Mouse (Mus musculus) gastrocnemius, postnatal 10 days (tissue): Measurements from ENCODE around the gene Slc25a47. TPM values are rescaled to one million over a fixed set of nuclear protein-coding genes. Genes with fewer than 3 reads are reported as not detected.

Experiments used
- DNase-seq: peaks from one replicate; pipeline ENCODE4 v3.0.0; 2021; ENCODE audit warnings: mixed read lengths
- long read RNA-seq, 2 experiments: library from polyadenylated mRNA; stranded (forward); transcript quantifications; one replicate each; pipeline ENCODE4 v2.0.0; 2021
- total RNA-seq, 2 experiments: library from RNA; stranded (reverse); gene quantifications; 2 replicates each; pipeline ENCODE4 v1.2.3; 2021

Gene Slc25a47
- 1 to 10 TPM; 5.2 to 9.1 TPM for total RNA-seq
- long read RNA-seq, experiment 1, partial matches to known transcripts, result 1 of 5 reads
- long read RNA-seq, experiment 1, other reads (novel, unspliced or antisense), result 3 of 5 reads
- long read RNA-seq, experiment 2, partial matches to known transcripts, result 0 of 3 reads
- long read RNA-seq, experiment 2, other reads (novel, unspliced or antisense), result 3 of 3 reads

GRCm38 (mm10) chr12:108835840-108836409 lies at the start of gene Slc25a47, which contains the start of gene Slc25a29:
Gene Slc25a47, plus strand, starts transcription at chr12:108836046.
Gene Slc25a29, minus strand, starts transcription at chr12:108835883.
- peak; percentile 96 for DNase-seq

DNA sequence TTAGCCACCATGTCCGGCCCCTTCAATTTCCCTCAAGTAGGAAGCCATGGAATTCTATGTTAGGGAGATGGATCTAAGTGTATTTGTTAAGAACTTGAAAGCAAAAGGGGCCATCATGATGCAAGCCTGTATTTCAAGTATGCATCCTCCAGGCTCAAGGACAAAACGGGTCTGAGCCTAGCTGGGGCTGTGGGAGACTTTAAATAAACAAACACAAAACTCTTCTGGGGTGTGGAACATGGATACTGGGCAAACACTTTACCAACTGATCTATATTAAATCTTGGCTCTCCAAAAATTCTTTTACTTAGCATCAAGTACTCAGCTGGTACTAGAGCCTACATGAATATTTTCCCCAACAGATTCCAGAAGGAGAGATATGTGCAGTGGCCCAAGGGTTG lies 48.5 kb upstream of the Slc25a47 start:
- DNase-seq, result no peak

GRCm38 (mm10) chr12:108792152-108792545 lies 43.7 kb upstream of the Slc25a47 start:
- DNase-seq, result peak; percentile 86

DNA sequence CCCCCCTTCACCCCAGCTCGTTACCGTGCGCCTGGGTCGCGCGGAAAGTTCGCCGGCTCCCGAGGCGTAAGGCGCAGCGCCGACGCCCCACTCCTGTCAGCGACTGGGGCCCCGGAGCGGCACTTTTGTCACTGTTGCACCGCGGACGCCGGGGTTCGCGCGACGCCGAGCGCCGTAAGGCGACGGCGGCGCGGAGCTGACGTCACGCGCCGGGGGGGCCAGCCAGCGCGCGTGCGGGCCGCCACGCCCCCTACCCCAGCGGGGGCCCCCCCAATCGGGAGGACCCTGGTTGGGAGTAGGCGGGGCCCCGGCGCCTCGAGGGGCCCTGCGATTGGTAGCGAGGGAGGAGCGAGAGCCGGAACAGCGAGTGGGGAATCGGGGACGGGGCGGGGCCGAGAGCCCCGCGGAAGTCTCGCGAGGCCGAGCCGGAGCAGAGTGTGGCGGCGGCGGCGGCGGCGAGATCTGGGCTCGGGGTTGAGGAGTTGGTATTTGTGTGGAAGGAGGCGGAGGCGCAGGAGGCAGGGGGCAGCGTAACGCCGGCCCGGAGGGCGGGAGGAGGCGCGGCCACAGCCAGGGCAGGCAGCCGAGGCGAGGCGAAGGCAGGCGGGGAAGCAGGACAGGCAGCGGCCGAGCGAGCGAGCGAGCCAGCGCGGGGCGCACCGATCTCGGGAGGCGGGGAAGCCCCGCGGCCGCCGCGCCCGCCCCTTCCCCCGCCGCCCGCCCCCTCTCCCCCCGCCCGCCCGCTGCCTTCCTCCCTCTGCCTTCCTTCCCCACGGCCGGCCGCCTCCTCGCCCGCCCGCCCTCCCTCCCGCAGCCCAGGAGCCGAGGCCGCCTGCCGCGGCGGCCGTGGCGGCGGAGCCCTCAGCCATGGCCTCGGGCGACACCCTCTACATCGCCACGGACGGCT lies 43.0 kb upstream of the Slc25a47 start, which contains the start of gene Yy1:
Yy1 (plus strand) TSS at position 428 of the 907 bp plus-strand sequence.
- peak; percentile 98 for DNase-seq

DNA sequence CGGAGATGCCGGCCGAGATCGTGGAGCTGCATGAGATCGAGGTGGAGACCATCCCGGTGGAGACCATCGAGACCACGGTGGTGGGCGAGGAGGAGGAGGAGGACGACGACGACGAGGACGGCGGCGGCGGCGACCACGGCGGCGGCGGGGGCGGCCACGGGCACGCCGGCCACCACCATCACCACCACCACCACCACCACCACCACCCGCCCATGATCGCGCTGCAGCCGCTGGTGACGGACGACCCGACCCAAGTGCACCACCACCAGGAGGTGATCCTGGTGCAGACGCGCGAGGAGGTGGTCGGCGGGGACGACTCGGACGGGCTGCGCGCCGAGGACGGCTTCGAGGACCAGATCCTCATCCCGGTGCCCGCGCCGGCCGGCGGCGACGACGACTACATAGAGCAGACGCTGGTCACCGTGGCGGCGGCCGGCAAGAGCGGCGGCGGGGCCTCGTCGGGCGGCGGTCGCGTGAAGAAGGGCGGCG lies 42.3 kb upstream of the Slc25a47 start:
- peak; percentile 42 for DNase-seq

- peak; percentile 85 for DNase-seq
Measured at GRCm38 (mm10) chr12:108794078-108794711, 41.7 kb upstream of the Slc25a47 start.

- DNase-seq, result no peak
Measured at GRCm38 (mm10) chr12:108794979-108795537, 40.8 kb upstream of the Slc25a47 start.

GRCm38 (mm10) chr12:108801613-108802012 lies 34.2 kb upstream of the Slc25a47 start:
- no peak for DNase-seq

GRCm38 (mm10) chr12:108804388-108804787 lies 31.5 kb upstream of the Slc25a47 start:
- DNase-seq, result no peak

DNA sequence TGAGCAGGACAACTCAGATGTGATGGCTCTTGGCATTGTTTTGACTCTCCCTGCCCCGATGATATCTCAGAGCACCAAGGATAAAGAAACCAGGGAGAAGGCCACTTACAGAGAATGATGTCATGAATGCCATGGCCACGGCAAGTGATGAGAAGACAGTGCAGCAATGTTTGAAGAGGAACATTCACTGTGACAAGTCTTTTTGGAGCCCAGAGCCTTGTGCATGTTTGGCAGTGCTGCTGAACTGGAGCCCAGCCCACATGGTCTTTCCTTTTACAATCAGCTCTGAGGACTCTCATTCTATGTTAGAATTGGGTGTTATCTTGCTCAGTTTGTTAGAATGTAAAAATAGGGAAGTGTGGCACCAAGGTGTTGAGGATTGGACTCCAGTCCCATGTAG lies 27.4 kb upstream of the Slc25a47 start:
- DNase-seq, result no peak

DNA sequence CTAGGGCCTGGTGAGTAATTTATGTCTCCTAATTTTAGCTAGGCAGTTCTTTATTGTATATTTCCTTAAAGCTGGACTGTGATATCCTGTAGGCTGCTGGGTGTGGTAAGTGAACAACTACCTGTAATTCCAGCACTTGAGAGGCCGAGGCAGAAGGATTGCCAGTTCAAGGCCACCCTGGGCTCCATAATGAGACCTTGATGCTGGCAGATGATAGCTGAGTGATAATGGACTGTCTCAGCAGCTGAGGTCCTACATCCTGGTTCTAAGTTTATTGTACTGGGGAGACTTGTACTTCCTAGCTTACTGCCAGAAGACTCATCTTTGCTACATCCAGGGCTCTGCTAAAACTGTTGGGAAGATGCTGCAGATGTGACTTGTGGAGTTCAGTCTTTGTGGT lies 26.1 kb upstream of the Slc25a47 start:
- DNase-seq, result no peak

DNA sequence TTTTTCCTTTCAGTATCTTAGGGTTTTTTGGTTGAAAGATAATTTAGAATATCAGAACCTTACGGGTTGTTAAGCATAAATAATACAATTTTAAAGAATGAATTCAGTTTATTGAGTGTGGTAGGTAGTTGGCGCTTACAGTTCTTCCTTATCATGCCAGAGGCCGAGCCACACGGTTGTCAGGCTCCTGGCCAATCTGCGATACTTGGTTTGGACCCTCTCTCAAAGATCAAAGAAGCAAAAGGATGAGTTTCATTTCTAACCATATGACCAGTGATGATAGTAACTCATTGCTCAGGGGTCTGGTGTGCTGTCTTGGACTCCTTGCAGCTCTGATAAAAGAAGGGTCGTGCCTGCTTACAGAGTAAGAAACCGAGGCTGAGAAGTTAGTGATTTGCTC lies 25.5 kb upstream of the Slc25a47 start:
- DNase-seq, result no peak

DNA sequence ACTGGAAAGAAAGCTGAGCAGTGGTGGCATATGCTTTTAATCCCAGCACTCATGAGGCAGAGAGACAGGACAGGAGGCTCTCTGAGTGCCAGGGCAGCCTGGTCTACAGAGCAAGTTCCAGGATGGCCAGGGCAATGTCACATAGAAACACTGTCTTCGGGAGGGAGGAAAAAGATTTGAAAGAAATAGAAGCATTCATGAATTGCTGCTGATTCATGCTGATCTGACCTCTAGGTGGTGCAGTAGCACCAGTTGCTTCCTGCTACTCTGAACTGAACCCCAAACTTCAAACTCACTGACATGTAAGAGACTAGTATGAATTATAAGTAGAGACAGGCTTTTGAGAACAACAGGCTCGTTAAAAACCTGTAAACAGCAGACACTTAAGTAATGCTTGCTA lies 24.7 kb upstream of the Slc25a47 start:
- DNase-seq, result no peak

- DNase-seq, result no peak
Measured at GRCm38 (mm10) chr12:108812463-108812862, 23.4 kb upstream of the Slc25a47 start.

- no peak for DNase-seq
Measured at GRCm38 (mm10) chr12:108814470-108814869, 21.4 kb upstream of the Slc25a47 start.

- DNase-seq, result no peak
Measured at GRCm38 (mm10) chr12:108816569-108816968, 19.3 kb upstream of the Slc25a47 start.

GRCm38 (mm10) chr12:108820461-108820860 lies 15.4 kb upstream of the Slc25a47 start:
- no peak for DNase-seq

DNA sequence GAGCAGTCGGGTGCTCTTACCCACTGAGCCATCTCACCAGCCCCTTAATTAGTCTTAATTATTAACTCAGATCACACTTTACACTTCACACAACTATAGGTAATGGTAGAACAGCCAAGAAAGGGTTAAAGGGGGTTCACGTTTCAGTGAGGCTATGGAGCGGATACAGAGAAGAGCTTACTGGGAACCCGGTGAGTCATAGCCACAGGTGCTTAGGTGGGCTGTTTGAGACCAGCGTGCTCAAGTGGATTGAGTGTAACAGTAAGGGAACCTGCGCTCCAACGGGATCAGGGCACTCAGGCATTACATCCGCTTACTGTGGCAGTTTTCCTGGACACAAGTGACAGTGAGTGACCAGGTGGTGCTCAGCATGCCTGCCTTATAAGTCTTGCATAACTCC lies 12.8 kb upstream of the Slc25a47 start:
- no peak for DNase-seq

DNA sequence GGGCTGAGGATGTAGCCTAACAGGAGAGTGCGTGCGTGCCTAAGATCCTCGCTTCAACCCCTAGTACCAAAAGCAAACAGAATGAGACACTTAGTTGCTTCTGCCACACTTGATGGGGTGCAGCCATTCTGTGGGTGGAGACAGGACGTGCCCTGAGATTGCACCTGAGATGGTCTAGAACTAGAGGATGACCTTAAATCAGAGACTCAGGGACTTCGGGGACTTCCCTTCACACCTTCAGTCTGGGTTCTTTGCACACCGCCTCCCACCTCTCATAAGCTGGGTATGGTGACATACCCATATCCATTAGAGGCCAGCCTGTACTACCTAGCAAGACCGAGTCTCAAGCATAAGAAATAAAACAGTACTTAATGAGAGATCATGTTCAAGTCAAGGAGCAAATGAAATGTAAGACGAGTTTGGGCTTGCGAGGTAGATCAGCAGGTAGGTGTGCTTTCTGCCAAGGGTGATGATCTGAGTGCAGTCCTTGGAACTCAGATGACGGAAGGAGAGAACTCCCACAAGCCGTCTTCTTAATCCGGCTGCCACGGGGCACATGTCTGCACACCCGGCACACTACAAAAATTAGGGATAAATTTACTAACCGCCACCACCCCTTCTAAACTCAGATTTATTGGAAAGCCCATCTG lies 11.5 kb upstream of the Slc25a47 start:
- DNase-seq, result no peak

DNA sequence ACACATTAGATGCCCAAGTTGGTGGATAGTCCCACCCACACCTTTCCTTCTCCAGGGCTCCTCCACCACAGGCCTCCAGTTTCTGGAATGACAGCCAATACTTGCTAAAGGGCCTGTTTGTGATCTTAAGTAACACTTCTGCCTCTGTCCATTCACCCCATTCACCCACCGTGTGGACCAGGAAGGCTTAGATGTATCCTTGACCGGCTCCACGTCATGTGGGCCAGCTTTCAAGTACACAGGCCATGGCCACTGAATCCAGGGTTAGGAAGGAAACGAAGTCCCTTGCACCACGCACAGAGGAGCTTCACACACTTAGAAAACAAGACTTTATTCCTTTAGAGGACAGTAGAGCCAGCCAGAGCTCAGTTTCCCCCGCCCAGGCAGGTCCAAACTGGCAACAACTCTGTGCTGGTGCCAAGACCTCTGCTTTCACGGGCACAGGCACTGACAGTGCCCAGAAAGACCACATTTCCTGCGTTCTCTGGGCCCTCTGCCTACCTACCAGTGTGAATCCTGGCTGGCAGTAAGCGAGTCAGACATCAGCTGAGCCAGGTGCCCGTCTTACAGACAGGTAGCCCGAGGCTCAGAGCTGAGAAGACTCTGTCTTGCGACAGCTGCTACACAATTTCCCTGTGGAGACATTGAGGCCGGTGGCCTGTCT lies 10.2 kb upstream of the Slc25a47 start:
- DNase-seq, result no peak
